Mouse (Mus musculus): ENCODE data around the gene Phf20.

DNA sequence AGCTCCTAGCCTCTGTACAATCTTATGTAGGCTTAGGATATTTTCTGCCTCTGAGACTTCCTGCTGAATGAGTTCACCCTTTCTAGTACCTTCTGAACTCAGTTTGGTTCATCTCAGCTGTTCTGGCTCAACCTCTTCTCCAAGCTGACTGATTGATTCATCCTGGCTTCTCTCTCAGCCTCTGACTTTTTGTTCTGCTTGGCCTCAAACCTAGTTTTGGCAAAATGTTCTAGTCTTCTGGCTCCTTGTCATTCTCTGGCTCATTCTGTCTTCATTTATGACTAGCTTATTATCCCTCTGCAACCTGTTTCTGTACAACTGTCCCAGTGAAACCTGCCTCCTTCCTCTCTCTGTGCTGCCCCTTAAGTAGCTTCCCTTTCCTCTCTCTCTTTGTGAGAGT lies 122.2 kb downstream of the Phf20 start:
- no peak for TF ChIP-seq CTCF (IDR thresholded peaks at IDR 0.05; ENCODE audit: low read depth)
- no peak for TF ChIP-seq EP300 (IDR thresholded peaks at IDR 0.05; ENCODE audit: low read depth)
